Mouse (Mus musculus) embryonic facial prominence, embryonic 14.5 days (tissue): ENCODE data around the gene Hes2. TPM values are rescaled to one million over a fixed set of nuclear protein-coding genes. Genes with fewer than 3 reads are reported as not detected.
A peak's percentile ranks its signal among the peaks of the same experiment; 100 is the strongest.

Experiments used
- ATAC-seq: fragments of 200-750 bp; cut with Nextera tagmentation; 2 replicates; pipeline ENCODE4 v1.8.0; 2017; ENCODE audit warnings: low read depth, moderate number of reproducible peaks, moderate TSS enrichment
- DNase-seq: peaks from one replicate; pipeline ENCODE4 v3.0.0-alpha.2; 2015; ENCODE audit warnings: low spot score
- H3K27ac ChIP-seq: fragments of 300-500 bp; sonication (generic); replicated peaks from 2 replicates; pipeline ENCODE4 v1.5.1; 2014; ENCODE audit warnings: low read depth, mild to moderate bottlenecking, low read length, moderate library complexity
- H3K27me3 ChIP-seq: fragments of 300-500 bp; sonication (generic); replicated peaks from 2 replicates; pipeline ENCODE4 v1.6.1; 2014; ENCODE audit warnings: low read length; ENCODE audit not compliant: control insufficient read depth, insufficient read depth
- H3K36me3 ChIP-seq: fragments of 300-500 bp; sonication (generic); 2 replicates; pipeline ENCODE4 v1.6.1; 2014; ENCODE audit warnings: low read length, mixed read lengths; ENCODE audit not compliant: control insufficient read depth, insufficient read depth
- H3K4me1 ChIP-seq: fragments of 300-500 bp; sonication (generic); 2 replicates; pipeline ENCODE4 v1.6.1; 2014; ENCODE audit warnings: antibody characterized with exemption, low read length; ENCODE audit not compliant: control insufficient read depth, insufficient read depth
- H3K4me2 ChIP-seq: fragments of 300-500 bp; sonication (generic); 2 replicates; pipeline ENCODE4 v1.6.1; 2014; ENCODE audit warnings: low read depth, mild to moderate bottlenecking, low read length, moderate library complexity, mixed read lengths
- H3K4me3 ChIP-seq: fragments of 300-500 bp; sonication (generic); 2 replicates; pipeline ENCODE4 v1.5.1; 2014; ENCODE audit warnings: low read depth, mild to moderate bottlenecking, low read length
- H3K9ac ChIP-seq: fragments of 300-500 bp; sonication (generic); 2 replicates; pipeline ENCODE4 v1.6.1; 2014; ENCODE audit warnings: low read depth, mild to moderate bottlenecking, low read length, moderate library complexity, mixed read lengths
- H3K9me3 ChIP-seq: fragments of 300-500 bp; sonication (generic); 2 replicates; pipeline ENCODE4 v1.6.1; 2016; ENCODE audit warnings: low read length; ENCODE audit not compliant: control insufficient read depth
- WGBS: fragments of 180-500 bp; shearing (Covaris S2); extraction: QIAGEN DNeasy Blood & Tissue Kit; methylation state at CpG from one replicate; pipeline ENCODE4 v1.1.7; 2014; 5-methylcytosine and 5-hydroxymethylcytosine counted together
- polyA plus RNA-seq: library from polyadenylated mRNA; unstranded; fragments of >200 nt; fragmentation: Nextera tagmentation; extraction: Ambion mirVana; gene quantifications from 2 replicates; pipeline ENCODE4 v1.2.1, GENCODE M21; 2014

The Hes2 gene
- polyA plus RNA-seq, 1 experiment from 2014 or later, result 0.25 TPM

DNA sequence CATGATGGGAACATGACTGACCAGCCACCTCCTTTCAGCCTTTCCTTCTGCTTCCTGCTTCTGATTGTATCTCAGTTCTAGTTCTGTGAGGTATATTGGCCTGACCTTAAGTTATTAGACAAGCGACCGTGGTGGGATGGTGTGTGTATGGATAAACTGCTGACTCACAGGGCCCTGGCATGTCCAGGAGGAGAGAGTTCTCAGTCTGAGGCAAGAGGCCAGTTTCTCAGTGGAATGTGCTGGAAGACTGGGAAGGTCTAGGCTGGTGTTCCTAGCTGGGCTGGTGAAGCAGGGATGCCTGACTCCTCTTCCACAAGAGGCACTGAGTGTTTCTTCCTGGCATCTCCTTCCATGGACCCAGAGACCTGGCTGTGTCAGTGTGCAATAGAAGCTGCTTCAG lies 4.1 kb downstream of the Hes2 start:
- Histone ChIP-seq H3K4me2 (no peak overlapping the region), H3K9me3 (no peaks in the 10 kb centered on the region), H3K27ac (no peak overlapping the region), H3K4me1 (no peaks in the 10 kb centered on the region; the same call in 1 of the 2 replicates), H3K4me3 (no peak overlapping the region), H3K9ac (no peak overlapping the region), H3K27me3 (peaks cover 59% of the 10 kb centered on the region), H3K36me3 (no peaks in the 10 kb centered on the region)
- ATAC-seq (no peak), DNase-seq (no peak)
- 83% methylated on average over 2 of the region's 2 CpGs for WGBS

DNA sequence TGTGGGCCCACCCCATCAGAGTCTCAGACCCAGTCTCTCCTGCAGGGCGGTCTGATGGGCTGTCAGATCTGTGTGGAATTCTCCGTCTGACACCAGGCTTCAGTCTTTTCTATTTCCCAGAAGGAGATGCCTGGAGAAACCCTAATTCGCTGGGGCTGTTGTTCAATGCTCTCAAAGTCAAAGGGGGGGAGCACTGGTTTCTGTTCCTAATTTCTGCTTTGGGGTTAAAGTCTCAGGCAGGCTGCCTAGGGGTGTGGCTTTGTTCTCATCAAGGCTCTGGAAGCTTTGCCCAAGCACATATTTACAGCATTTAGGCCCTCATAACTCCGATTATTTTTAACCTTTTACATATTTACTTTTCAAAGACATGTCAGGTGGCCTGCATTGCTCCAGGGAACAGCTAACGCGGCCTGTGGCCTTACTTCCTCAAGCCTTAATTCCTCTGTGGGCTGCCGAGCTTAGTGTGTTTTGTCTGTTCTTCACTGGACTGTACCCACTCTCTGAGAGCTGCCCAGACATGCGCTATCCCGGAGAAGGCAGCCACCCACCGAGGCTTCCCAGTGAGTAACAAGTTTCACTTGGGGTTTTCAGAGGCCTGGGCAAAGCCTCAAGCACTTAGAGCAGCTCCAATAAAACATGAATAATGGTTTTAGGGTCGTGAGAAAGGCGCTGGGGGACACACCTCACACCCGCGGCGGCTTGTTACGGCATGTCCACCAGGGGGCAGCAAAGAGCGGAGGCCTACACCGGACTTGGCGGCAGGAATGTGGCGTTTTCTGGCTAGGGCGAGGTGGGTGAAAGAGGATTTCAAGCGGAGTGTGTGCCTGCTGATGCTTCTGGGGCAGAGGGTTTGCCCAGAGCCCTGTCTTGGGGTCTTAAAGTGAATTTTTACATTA lies 6.6 kb downstream of the Hes2 start:
- 0 out of 2 replicates have a peak, but pooled peaks have one; percentile 56 for ATAC-seq
- Histone ChIP-seq H3K4me1 (no peaks in the 10 kb centered on the region), H3K27me3 (peaks cover 33% of the 10 kb centered on the region), H3K4me3 (no peak overlapping the region), H3K27ac (peak overlapping the region; percentile 15; the same call in 1 of the 2 replicates), H3K9me3 (no peaks in the 10 kb centered on the region), H3K9ac (no peak overlapping the region), H3K4me2 (peak overlapping the region; percentile 20; the same call in 1 of the 2 replicates), H3K36me3 (no peaks in the 10 kb centered on the region)
- WGBS, result 16% methylated on average over 22 of the region's 22 CpGs
- DNase-seq, result no peak

DNA sequence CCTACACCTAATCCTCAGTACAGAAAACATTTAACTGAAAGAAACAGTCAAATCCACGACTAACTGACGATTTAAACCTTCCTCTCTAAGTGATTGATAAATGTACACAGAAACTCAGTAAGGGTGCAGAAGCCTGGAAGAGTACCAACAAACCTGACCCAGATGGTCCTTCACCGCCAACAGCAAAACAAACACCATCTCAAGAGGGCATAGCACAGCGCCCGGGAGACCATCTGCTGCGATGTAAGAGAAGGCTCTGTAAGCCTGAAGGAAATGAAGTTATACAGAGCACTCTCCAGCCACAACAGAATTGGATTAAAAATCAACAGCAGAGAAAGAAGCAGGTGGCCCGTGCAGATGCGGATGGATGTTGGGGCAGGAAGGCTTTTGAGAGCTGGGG lies 9.4 kb downstream of the Hes2 start:
- ATAC-seq (0 out of 2 replicates have a peak, but pooled peaks have one; percentile 11), DNase-seq (no peak)
- H3K4me1 ChIP-seq, result no peaks in the 10 kb centered on the region
- H3K27me3 ChIP-seq, result peaks cover 6% of the 10 kb centered on the region; the same call in 1 of the 2 replicates
- WGBS, result 45% methylated on average over 8 of the region's 8 CpGs
- no peak overlapping the region for H3K27ac ChIP-seq
- no peaks in the 10 kb centered on the region for H3K36me3 ChIP-seq
- H3K4me2 ChIP-seq, result no peak overlapping the region
- no peaks in the 10 kb centered on the region for H3K9me3 ChIP-seq
- H3K4me3 ChIP-seq, result no peak overlapping the region
- 0 out of 2 replicates have a peak overlapping the region, but pooled peaks have one; percentile 8 for H3K9ac ChIP-seq

DNA sequence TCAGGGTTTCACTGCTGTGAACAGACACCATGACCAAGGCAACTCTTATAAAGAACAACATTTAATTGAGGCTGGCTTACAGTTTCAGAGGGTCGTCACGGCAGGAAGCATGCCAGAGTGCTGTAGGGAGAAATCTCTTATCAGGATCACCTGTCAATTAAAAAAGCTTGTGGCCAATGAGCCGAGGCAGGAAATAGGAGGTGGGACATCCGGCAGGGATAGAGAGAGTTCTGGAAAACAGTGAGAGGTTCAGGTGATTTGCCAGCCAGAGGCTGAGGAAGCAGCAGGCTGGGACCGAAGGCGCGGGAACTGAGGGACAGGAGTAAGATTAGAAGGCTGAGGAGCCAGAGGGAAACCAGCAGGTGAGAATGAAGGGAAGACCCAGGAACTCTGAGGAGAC lies 10.4 kb downstream of the Hes2 start:
- no peak overlapping the region for H3K27ac ChIP-seq
- 76% methylated on average over 7 of the region's 7 CpGs for WGBS
- no peaks in the 10 kb centered on the region for H3K9me3 ChIP-seq
- H3K36me3 ChIP-seq, result no peaks in the 10 kb centered on the region
- no peak for DNase-seq
- no peak overlapping the region for H3K4me3 ChIP-seq
- ATAC-seq, result no peak
- no peak overlapping the region for H3K9ac ChIP-seq
- no peaks in the 10 kb centered on the region for H3K4me1 ChIP-seq
- no peak overlapping the region for H3K4me2 ChIP-seq
- peaks cover under 1% of the 10 kb centered on the region; the same call in 1 of the 2 replicates for H3K27me3 ChIP-seq

DNA sequence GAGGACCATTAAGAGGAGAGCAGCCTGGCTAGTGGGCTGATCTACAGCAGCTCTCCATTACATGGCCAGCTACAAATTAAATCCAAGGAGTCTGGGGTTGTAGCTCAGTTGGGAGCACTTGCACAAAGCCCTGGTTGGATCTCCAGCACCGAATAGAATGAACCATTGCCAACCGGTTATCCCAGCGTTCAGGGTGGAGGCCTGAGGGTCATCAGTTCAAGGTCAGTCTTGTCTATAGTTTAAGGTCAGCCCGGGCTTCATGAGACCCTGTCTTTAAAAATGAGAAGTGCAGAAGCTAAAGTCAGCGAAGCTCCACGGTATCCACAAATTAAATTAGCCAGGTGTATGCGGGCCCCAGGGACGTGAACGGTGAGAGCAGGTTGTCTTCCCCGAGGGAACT lies 11.6 kb downstream of the Hes2 start:
- Histone ChIP-seq H3K9me3 (no peaks in the 10 kb centered on the region), H3K4me3 (no peak overlapping the region), H3K27ac (no peak overlapping the region), H3K4me2 (no peak overlapping the region), H3K9ac (no peak overlapping the region), H3K4me1 (no peaks in the 10 kb centered on the region), H3K27me3 (peaks cover 5% of the 10 kb centered on the region; the same call in 1 of the 2 replicates), H3K36me3 (no peaks in the 10 kb centered on the region)
- DNase-seq (no peak), ATAC-seq (no peak)
- 78% methylated on average over 10 of the region's 10 CpGs for WGBS

DNA sequence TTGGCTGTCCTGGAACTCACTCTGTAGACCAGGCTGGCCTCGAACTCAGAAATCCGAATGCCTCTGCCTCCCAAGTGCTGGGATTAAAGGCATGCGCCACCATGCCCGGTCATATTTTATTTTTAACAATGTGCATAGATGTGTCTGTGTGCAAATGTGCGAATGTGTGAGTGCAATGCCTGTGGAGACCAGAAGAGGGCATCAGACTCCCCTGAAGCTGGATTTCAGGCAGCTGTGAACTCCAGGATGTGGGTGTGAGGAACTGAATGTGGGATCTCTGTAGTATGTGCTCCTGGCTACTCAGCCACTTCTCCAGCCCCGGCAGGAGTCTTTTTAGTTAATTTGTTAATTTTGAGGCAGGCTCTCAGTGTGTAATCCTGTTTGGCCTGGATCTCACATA lies 12.9 kb downstream of the Hes2 start:
- Histone ChIP-seq H3K36me3 (no peaks in the 10 kb centered on the region), H3K4me1 (no peaks in the 10 kb centered on the region), H3K9ac (no peak overlapping the region), H3K4me3 (no peak overlapping the region), H3K27me3 (peaks cover 5% of the 10 kb centered on the region; the same call in 1 of the 2 replicates), H3K4me2 (no peak overlapping the region), H3K27ac (no peak overlapping the region), H3K9me3 (no peaks in the 10 kb centered on the region)
- WGBS, result 82% methylated on average over 6 of the region's 6 CpGs
- no peak for ATAC-seq
- no peak for DNase-seq

DNA sequence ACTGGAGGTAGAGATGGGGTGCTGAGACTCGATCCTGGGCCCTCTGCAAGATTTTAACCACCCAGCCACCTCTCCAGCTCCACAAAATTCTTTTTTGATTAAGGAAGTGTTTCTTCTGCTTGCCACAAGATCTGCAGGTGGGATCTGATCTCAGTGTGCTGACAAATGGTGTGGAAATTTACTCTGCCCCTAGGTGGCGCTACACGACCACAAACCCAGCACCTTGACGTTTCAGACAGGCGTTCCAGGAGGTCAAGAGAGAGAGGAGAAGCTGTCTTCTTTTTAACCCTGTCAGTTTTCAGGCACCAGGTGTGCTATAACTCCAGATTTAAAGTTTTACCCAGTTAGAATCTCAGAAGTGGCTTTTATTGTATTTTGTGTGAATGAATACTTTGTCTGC lies 14.4 kb downstream of the Hes2 start:
- H3K27ac ChIP-seq, result no peak overlapping the region
- DNase-seq (peak; percentile 62), ATAC-seq (no peak)
- no peaks in the 10 kb centered on the region for H3K36me3 ChIP-seq
- H3K9me3 ChIP-seq, result no peaks in the 10 kb centered on the region
- 0% methylated on average over 5 of the region's 5 CpGs for WGBS
- no peak overlapping the region for H3K4me2 ChIP-seq
- H3K4me1 ChIP-seq, result peaks cover 5% of the 10 kb centered on the region
- no peak overlapping the region for H3K9ac ChIP-seq
- H3K4me3 ChIP-seq, result no peak overlapping the region
- H3K27me3 ChIP-seq, result peaks cover 5% of the 10 kb centered on the region; the same call in 1 of the 2 replicates

DNA sequence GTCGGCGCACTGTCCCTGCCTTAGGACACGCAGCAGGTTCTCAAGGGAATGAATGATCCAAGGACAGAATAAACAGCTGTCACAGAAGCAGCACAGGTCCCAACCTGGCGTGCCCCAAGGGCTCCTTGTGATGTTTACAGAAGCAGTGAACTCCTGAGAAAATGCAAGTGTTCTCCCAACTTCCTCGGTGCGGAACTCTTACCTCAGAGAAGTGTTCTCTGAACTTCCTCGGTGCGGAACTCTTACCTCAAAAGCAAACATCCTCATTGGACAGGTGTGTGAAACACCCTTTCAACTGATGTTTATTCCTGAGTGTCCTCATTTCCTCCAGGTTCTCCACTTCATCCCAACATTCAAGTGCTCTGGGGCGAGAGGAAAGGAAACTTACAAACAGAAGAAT lies 15.3 kb downstream of the Hes2 start:
- no peak overlapping the region for H3K27ac ChIP-seq
- H3K27me3 ChIP-seq, result peaks cover 9% of the 10 kb centered on the region; the same call in 1 of the 2 replicates
- H3K9ac ChIP-seq, result no peak overlapping the region
- no peaks in the 10 kb centered on the region for H3K36me3 ChIP-seq
- no peak overlapping the region for H3K4me3 ChIP-seq
- WGBS, result 80% methylated on average over 9 of the region's 9 CpGs
- H3K9me3 ChIP-seq, result no peaks in the 10 kb centered on the region
- no peak for DNase-seq
- H3K4me2 ChIP-seq, result no peak overlapping the region
- H3K4me1 ChIP-seq, result peaks cover 5% of the 10 kb centered on the region
- no peak for ATAC-seq
